Comparison of ENCODE assay signal across 26 mouse cellular contexts in the genomic region with DNA sequence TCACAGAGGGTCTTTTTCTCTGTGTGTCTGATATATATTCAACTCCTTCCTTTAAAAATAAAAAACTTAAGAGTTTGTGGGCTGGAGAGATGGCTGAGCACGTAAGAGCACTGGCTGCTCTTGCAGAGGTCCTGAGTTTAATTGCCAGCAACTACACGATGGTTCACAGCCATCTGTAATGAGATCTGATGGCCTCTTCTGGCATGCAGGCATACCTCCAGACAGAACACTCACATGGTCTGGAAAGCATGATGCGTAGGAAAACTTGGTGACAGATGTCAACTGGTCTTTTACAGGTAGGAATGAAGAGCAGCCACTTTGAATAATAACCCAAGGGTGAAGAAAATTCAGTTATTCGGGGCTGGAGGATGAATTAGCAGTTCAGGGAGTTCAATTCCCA. TPM values are rescaled to one million over a fixed set of nuclear protein-coding genes. Genes with fewer than 3 reads are reported as not detected.
DNase-seq lines count a peak whose midpoint lies in the region; ATAC-seq and TF ChIP-seq lines count a peak whose summit lies in the region.
"Had no signal": no experiment of that assay in that cellular context is flagged by ENCODE, and none has a peak within 500 bp of the region (broad histone marks: within the 10 kb centered on the region; RNA-seq: fewer than 3 reads in every experiment).

No protein-coding gene starts in this region.

- peaks cover 77% of the 10 kb centered on the region for H3K79me2 ChIP-seq in CH12.LX (replicated peaks; ENCODE audit: control insufficient read depth, extremely low read depth, insufficient read depth, poor library complexity, severe bottlenecking)

- ATAC-seq in kidney, embryonic 15.5 days (replicated peaks; ENCODE audit: low FRiP score) = no peak
- ATAC-seq: forebrain, embryonic 15.5 days; forebrain, postnatal 0 days had no signal

- dilution Hi-C loops in CH12.LX (cut with MboI; ENCODE audit: extremely low pct_ligation_motif_present, extremely low pct_unique_long_range_greater_than_20kb, low sequenced_read_pairs) = no loop called here

- H3K4me3 ChIP-seq in gastrocnemius, adult 2 months = peak overlapping the region; percentile 47
- H3K4me3 ChIP-seq in CH12.LX (replicated peaks in 1 of 3; ENCODE audit: low read depth in 2 of 3, low read length in 2 of 3, poor library complexity in 1 of 3) (no peak overlapping the region), ES-Bruce4 (ENCODE audit: low read depth, low read length) (no peak overlapping the region)
- H3K4me3 ChIP-seq in kidney, embryonic 15.5 days (replicated peaks) = no peak overlapping the region
- H3K4me3 ChIP-seq: embryonic facial prominence, embryonic 13.5 days; embryonic facial prominence, embryonic 15.5 days; erythroblast, embryonic 14.5 days; forebrain, embryonic 10.5 days; forebrain, embryonic 12.5 days; forebrain, embryonic 15.5 days had no signal

- no peak for TF ChIP-seq EP300 in CH12.LX (IDR thresholded peaks at IDR 0.05; ENCODE audit: low read length)
- no peak for TF ChIP-seq EP300 in ES-Bruce4 (IDR thresholded peaks at IDR 0.05; ENCODE audit: insufficient read depth, low read depth, low read length)

- DNase-seq in gastrocnemius, adult 2 months = peak; percentile 64
- DNase-seq in gastrocnemius, postnatal 36 days = no peak
- peak; percentile 51 for DNase-seq in gastrocnemius, postnatal 25 days
- no peak for DNase-seq in gastrocnemius, postnatal 14 days
- DNase-seq in CH12.LX (ENCODE audit: extremely low read depth) (peak; percentile 23), liver (no peak)
- DNase-seq: adrenal gland, adult 2 months; adrenal gland, postnatal 10 days; adrenal gland, postnatal 25 days; cerebellum, adult 11 months; cerebellum, adult 18-20 months; cerebellum, adult 8-10 months; cerebellum, adult 9-11 months; cerebellum, postnatal 14 days; cerebellum, postnatal 36 days; embryo, embryonic 11 days; forebrain, postnatal 0 days had no signal

- TF ChIP-seq RAD21 in CH12.LX (IDR thresholded peaks at IDR 0.05; ENCODE audit: low read depth, low read length) = no peak

- intact Hi-C loops in gastrocnemius, adult 2 months (cut with DNase I) = loop anchor here (2.0 kb wide), 1 partner anchor 19 kb away; no protein-coding TSS in a partner anchor
- intact Hi-C loops in gastrocnemius, postnatal 36 days (cut with DNase I) = no loop called here
- intact Hi-C loops in gastrocnemius, postnatal 14 days (cut with DNase I; ENCODE audit: low total_unique reads) = no loop called here

- H3K9me3 ChIP-seq in CH12.LX (replicated peaks; ENCODE audit: low read length) = no peaks in the 10 kb centered on the region
- no peaks in the 10 kb centered on the region for H3K9me3 ChIP-seq in ES-Bruce4 (replicated peaks; ENCODE audit: control insufficient read depth, insufficient read depth, low read length, poor library complexity, severe bottlenecking)
- H3K9me3 ChIP-seq in kidney, embryonic 15.5 days (replicated peaks) = no peaks in the 10 kb centered on the region
- H3K9me3 ChIP-seq: embryonic facial prominence, embryonic 13.5 days; embryonic facial prominence, embryonic 15.5 days; forebrain, embryonic 10.5 days; forebrain, embryonic 12.5 days; forebrain, embryonic 15.5 days had no signal

- peak overlapping the region; percentile 91 for H3K27ac ChIP-seq in gastrocnemius, adult 2 months
- no peak overlapping the region for H3K27ac ChIP-seq in CH12.LX (ENCODE audit: insufficient read depth, low read depth)
- H3K27ac ChIP-seq in ES-Bruce4 (ENCODE audit: insufficient read depth, low read length) = peak overlapping the region; percentile 31
- no peak overlapping the region for H3K27ac ChIP-seq in kidney, embryonic 15.5 days
- H3K27ac ChIP-seq: embryonic facial prominence, embryonic 15.5 days; forebrain, embryonic 10.5 days; forebrain, embryonic 12.5 days; forebrain, embryonic 15.5 days had no signal

- no peaks in the 10 kb centered on the region for H3K27me3 ChIP-seq in CH12.LX (replicated peaks)
- H3K27me3 ChIP-seq in ES-Bruce4 (ENCODE audit: control insufficient read depth, insufficient read depth, low read length, poor library complexity, severe bottlenecking) = no peaks in the 10 kb centered on the region
- no peaks in the 10 kb centered on the region for H3K27me3 ChIP-seq in kidney, embryonic 15.5 days
- H3K27me3 ChIP-seq: embryonic facial prominence, embryonic 13.5 days; embryonic facial prominence, embryonic 15.5 days; forebrain, embryonic 12.5 days; forebrain, embryonic 15.5 days had no signal

- in situ Hi-C loops in CH12.LX (cut with MboI; ENCODE audit: low pct_ligation_motif_present, low pct_unique_long_range_greater_than_20kb, low sequenced_read_pairs) = loop anchor here (5.0 kb wide), 1 partner anchor 59 kb away; no protein-coding TSS in a partner anchor

- H3K9ac ChIP-seq in CH12.LX (ENCODE audit: insufficient read depth, low read depth) = no peak overlapping the region
- no peak overlapping the region for H3K9ac ChIP-seq in ES-Bruce4 (ENCODE audit: low read depth, poor library complexity, severe bottlenecking)
- H3K9ac ChIP-seq in kidney, embryonic 15.5 days = no peak overlapping the region
- H3K9ac ChIP-seq: embryonic facial prominence, embryonic 13.5 days; embryonic facial prominence, embryonic 15.5 days; forebrain, embryonic 12.5 days; forebrain, embryonic 15.5 days; forebrain, postnatal 0 days had no signal

- no peak for TF ChIP-seq CTCF in gastrocnemius, adult 2 months (IDR thresholded peaks at IDR 0.05)
- TF ChIP-seq CTCF in CH12.LX (conservative IDR thresholded peaks at IDR 0.05 in 1 of 2, IDR thresholded peaks at IDR 0.05 in 1 of 2; ENCODE audit: low read depth in 2 of 2, low read length in 2 of 2) = no peak
- TF ChIP-seq CTCF in ES-Bruce4 (IDR thresholded peaks at IDR 0.05; ENCODE audit: low read depth, low read length) = no peak

- H3K4me2 ChIP-seq in CH12.LX (ENCODE audit: insufficient read depth, low read depth, poor library complexity, severe bottlenecking) = no peak overlapping the region
- H3K4me2 ChIP-seq in kidney, embryonic 15.5 days = no peak overlapping the region
- H3K4me2 ChIP-seq: embryonic facial prominence, embryonic 13.5 days; embryonic facial prominence, embryonic 15.5 days; forebrain, embryonic 12.5 days; forebrain, embryonic 15.5 days had no signal

- TF ChIP-seq POLR2A in CH12.LX (IDR thresholded peaks at IDR 0.05; ENCODE audit: low read depth, low read length) (no peak), ES-Bruce4 (IDR thresholded peaks at IDR 0.05; ENCODE audit: insufficient read depth, low read length) (no peak)

- H3K36me3 ChIP-seq in CH12.LX (replicated peaks in 1 of 2; ENCODE audit: control insufficient read depth in 1 of 2, insufficient read depth in 1 of 2, low read length in 1 of 2) (peaks cover 14 to 87% of the 10 kb centered on the region in 2 experiments), ES-Bruce4 (ENCODE audit: control insufficient read depth, insufficient read depth, low read length, poor library complexity, severe bottlenecking) (no peaks in the 10 kb centered on the region)
- peaks cover 20% of the 10 kb centered on the region for H3K36me3 ChIP-seq in kidney, embryonic 15.5 days
- H3K36me3 ChIP-seq: forebrain, embryonic 15.5 days had no signal

- H3K4me1 ChIP-seq in CH12.LX (ENCODE audit: control insufficient read depth in 1 of 2, insufficient read depth in 2 of 2) (peaks cover 0 to 28% of the 10 kb centered on the region in 2 experiments; a peak in 2 of 4 replicates), ES-Bruce4 (ENCODE audit: control insufficient read depth, insufficient read depth, low read length) (peaks cover 7% of the 10 kb centered on the region)
- H3K4me1 ChIP-seq in kidney, embryonic 15.5 days = no peaks in the 10 kb centered on the region
- H3K4me1 ChIP-seq: forebrain, embryonic 10.5 days; forebrain, embryonic 12.5 days had no signal

- 61% methylated on average over 4 of the region's 4 CpGs for WGBS in kidney, embryonic 15.5 days

TF ChIP-seq in CH12.LX, 34 proteins besides CTCF, POLR2A, EP300 and RAD21:
- TF ChIP-seq IRF4 (IDR thresholded peaks at IDR 0.05; ENCODE audit: low read depth, low read length) (no peak), SMC3 (IDR thresholded peaks at IDR 0.05; ENCODE audit: low read depth, low read length) (no peak), SIN3A (IDR thresholded peaks at IDR 0.05; ENCODE audit: low read length) (no peak), KAT2A (IDR thresholded peaks at IDR 0.05; ENCODE audit: insufficient replicate concordance, low read length) (no peak), PAX5 (IDR thresholded peaks at IDR 0.05; ENCODE audit: low read length) (no peak), MAFK (IDR thresholded peaks at IDR 0.05; ENCODE audit: insufficient replicate concordance, low read length) (no peak), ELF1 (IDR thresholded peaks at IDR 0.05; ENCODE audit: low read depth, low read length) (no peak), MAX (IDR thresholded peaks at IDR 0.05; ENCODE audit: low read length) (no peak), RCOR1 (conservative IDR thresholded peaks at IDR 0.05; ENCODE audit: low read depth, low read length) (no peak), BHLHE40 (IDR thresholded peaks at IDR 0.05; ENCODE audit: low read depth, low read length) (no peak), E2F4 (IDR thresholded peaks at IDR 0.05; ENCODE audit: insufficient replicate concordance, low read depth, low read length) (no peak)

RNA-seq across cellular contexts. Expression of gene Rab7, which starts 27.2 kb away (rescaled TPM):
- 100 to 1,000 TPM; 320 to 401 TPM for total RNA-seq in gastrocnemius, adult 2 months (2021)
- total RNA-seq in gastrocnemius, postnatal 36 days (2021) = 100 to 1,000 TPM; 301 to 338 TPM
- total RNA-seq in gastrocnemius, postnatal 25 days (2021) = 100 to 1,000 TPM; 265 to 292 TPM
- 100 to 1,000 TPM; 208 to 236 TPM for total RNA-seq in gastrocnemius, postnatal 14 days (2021)
- total RNA-seq in CH12.LX (2012; rRNA removed) (58.6 and 64.1 TPM in 2 replicates), CH12.LX (2014; rRNA removed) (56.4 and 68.9 TPM in 2 replicates)
- polyA plus RNA-seq in CH12.LX (2012; ENCODE audit: insufficient read length, low read depth) (361 and 367 TPM in 2 replicates), ES-Bruce4 (2011; ENCODE audit: insufficient read depth, insufficient read length, low read depth, missing spikeins) (154 and 163 TPM in 2 replicates)
- polyA plus RNA-seq in kidney, embryonic 15.5 days (2015; fragmentation: Nextera tagmentation; extraction: Ambion mirVana) = 212 and 224 TPM in 2 replicates

RNA-seq across cellular contexts. Expression of gene H1fx, which starts 36.4 kb away (rescaled TPM):
- total RNA-seq in gastrocnemius, adult 2 months (2021) = 1 to 10 TPM in 1 of 2 experiments, under 1 TPM in 1; 0.99 to 1.6 TPM
- 1 to 10 TPM; 1.4 to 2.2 TPM for total RNA-seq in gastrocnemius, postnatal 36 days (2021)
- total RNA-seq in gastrocnemius, postnatal 25 days (2021) = 1 to 10 TPM; 1.5 to 3.5 TPM
- 1 to 10 TPM; 7.4 to 7.8 TPM for total RNA-seq in gastrocnemius, postnatal 14 days (2021)
- 0.08 TPM in 1 of 2 replicates, not detected in the other for total RNA-seq in CH12.LX (2012; rRNA removed)
- total RNA-seq in CH12.LX (2014; rRNA removed) = not detected in 2 replicates
- polyA plus RNA-seq in CH12.LX (2012; ENCODE audit: insufficient read length, low read depth) = not detected in 2 replicates
- polyA plus RNA-seq in ES-Bruce4 (2011; ENCODE audit: insufficient read depth, insufficient read length, low read depth, missing spikeins) = 39.0 and 47.3 TPM in 2 replicates
- 25.8 and 28.0 TPM in 2 replicates for polyA plus RNA-seq in kidney, embryonic 15.5 days (2015; fragmentation: Nextera tagmentation; extraction: Ambion mirVana)
- total RNA-seq: MEL had no signal

Comparison
In these comparisons a context has a peak if more than half of its experiments do, and no peak if none do; other contexts are left out.
1. DNase-seq: peak in gastrocnemius, adult 2 months (single experiment), gastrocnemius, postnatal 25 days (single experiment) and CH12.LX (single experiment); none in gastrocnemius, postnatal 36 days (0 of 2), gastrocnemius, postnatal 14 days (single experiment) and liver (single experiment).
2. H3K27ac ChIP-seq: peak in gastrocnemius, adult 2 months (single experiment) and ES-Bruce4 (single experiment); none in CH12.LX (single experiment) and kidney, embryonic 15.5 days (single experiment).